Mouse (Mus musculus): ENCODE data around the gene Zfhx3. TPM values are rescaled to one million over a fixed set of nuclear protein-coding genes. Genes with fewer than 3 reads are reported as not detected.

Zfhx3 gene
- polyA plus RNA-seq, 1 experiment from 2014 or later: 13.9 TPM

- no peaks in the 10 kb centered on the region for H3K27me3 ChIP-seq
- 4% methylated on average over 21 of the region's 21 CpGs for WGBS
- no peaks in the 10 kb centered on the region for H3K36me3 ChIP-seq
- peak overlapping the region; percentile 66 for H3K9ac ChIP-seq
- H3K27ac ChIP-seq (replicated peaks): peak overlapping the region; percentile 92
- no peaks in the 10 kb centered on the region for H3K9me3 ChIP-seq (replicated peaks)
- peak overlapping the region; percentile 76 for H3K4me3 ChIP-seq (replicated peaks)
- peaks cover 71% of the 10 kb centered on the region for H3K4me1 ChIP-seq
- peak; percentile 32; the same call in 1 of the 2 replicates for ATAC-seq (ENCODE audit: insufficient number of reproducible peaks, low FRiP score, low TSS enrichment, low read depth)
- H3K4me2 ChIP-seq (replicated peaks): peak overlapping the region; percentile 91
Observed at GRCm38 (mm10) chr8:108714143-108714635, 771.7 kb downstream of the Zfhx3 start.

GRCm38 (mm10) chr8:108714636-108715415 lies 772.4 kb downstream of the Zfhx3 start:
- Histone ChIP-seq H3K27me3 (no peaks in the 10 kb centered on the region), H3K4me1 (peaks cover 65% of the 10 kb centered on the region), H3K9me3 (replicated peaks) (no peaks in the 10 kb centered on the region), H3K4me3 (replicated peaks) (peak overlapping the region; percentile 76), H3K9ac (peak overlapping the region; percentile 66), H3K36me3 (no peaks in the 10 kb centered on the region), H3K4me2 (replicated peaks) (peak overlapping the region; percentile 91), H3K27ac (replicated peaks) (peak overlapping the region; percentile 92)
- peak; percentile 83 for ATAC-seq (ENCODE audit: insufficient number of reproducible peaks, low FRiP score, low TSS enrichment, low read depth)
- WGBS: 0% methylated on average over 49 of the region's 84 CpGs

GRCm38 (mm10) chr8:108715416-108715948 lies 773.0 kb downstream of the Zfhx3 start:
- 15% methylated on average over 10 of the region's 11 CpGs for WGBS
- Histone ChIP-seq H3K9ac (peak overlapping the region; percentile 66), H3K36me3 (no peaks in the 10 kb centered on the region), H3K4me1 (peaks cover 69% of the 10 kb centered on the region), H3K9me3 (replicated peaks) (no peaks in the 10 kb centered on the region), H3K4me3 (replicated peaks) (peak overlapping the region; percentile 76), H3K4me2 (replicated peaks) (peak overlapping the region; percentile 91), H3K27ac (replicated peaks) (peak overlapping the region; percentile 92), H3K27me3 (no peaks in the 10 kb centered on the region)
- ATAC-seq (ENCODE audit: insufficient number of reproducible peaks, low FRiP score, low TSS enrichment, low read depth): no peak

- Histone ChIP-seq H3K9ac (no peak overlapping the region), H3K36me3 (no peaks in the 10 kb centered on the region), H3K4me3 (replicated peaks) (peak overlapping the region; percentile 76), H3K27me3 (no peaks in the 10 kb centered on the region), H3K27ac (replicated peaks) (peak overlapping the region; percentile 58; the same call in 1 of the 2 replicates), H3K9me3 (replicated peaks) (no peaks in the 10 kb centered on the region), H3K4me1 (peaks cover 73% of the 10 kb centered on the region), H3K4me2 (replicated peaks) (peak overlapping the region; percentile 91)
- no peak for ATAC-seq (ENCODE audit: insufficient number of reproducible peaks, low FRiP score, low TSS enrichment, low read depth)
- WGBS: 30% methylated on average over 7 of the region's 7 CpGs
Observed at GRCm38 (mm10) chr8:108716291-108716811, 773.9 kb downstream of the Zfhx3 start.

- no peak for ATAC-seq (ENCODE audit: insufficient number of reproducible peaks, low FRiP score, low TSS enrichment, low read depth)
- no peak overlapping the region for H3K27ac ChIP-seq (replicated peaks)
- H3K9me3 ChIP-seq (replicated peaks): no peaks in the 10 kb centered on the region
- H3K4me3 ChIP-seq (replicated peaks): no peak overlapping the region
- H3K36me3 ChIP-seq: no peaks in the 10 kb centered on the region
- peaks cover 70% of the 10 kb centered on the region for H3K4me1 ChIP-seq
- WGBS: 44% methylated on average over 8 of the region's 8 CpGs
- H3K27me3 ChIP-seq: no peaks in the 10 kb centered on the region
- no peak overlapping the region for H3K9ac ChIP-seq
- H3K4me2 ChIP-seq (replicated peaks): peak overlapping the region; percentile 91; the same call in 1 of the 2 replicates
Observed at GRCm38 (mm10) chr8:108717545-108717944, 775.1 kb downstream of the Zfhx3 start.

GRCm38 (mm10) chr8:108718031-108718430 lies 775.6 kb downstream of the Zfhx3 start:
- no peaks in the 10 kb centered on the region for H3K27me3 ChIP-seq
- ATAC-seq (ENCODE audit: insufficient number of reproducible peaks, low FRiP score, low TSS enrichment, low read depth): no peak
- H3K9me3 ChIP-seq (replicated peaks): no peaks in the 10 kb centered on the region
- peak overlapping the region; percentile 91 for H3K4me2 ChIP-seq (replicated peaks)
- no peaks in the 10 kb centered on the region for H3K36me3 ChIP-seq
- H3K9ac ChIP-seq: no peak overlapping the region
- H3K4me1 ChIP-seq: peaks cover 70% of the 10 kb centered on the region
- H3K4me3 ChIP-seq (replicated peaks): peak overlapping the region; percentile 14
- H3K27ac ChIP-seq (replicated peaks): no peak overlapping the region
- WGBS: 41% methylated on average over 6 of the region's 6 CpGs

- Histone ChIP-seq H3K4me2 (replicated peaks) (no peak overlapping the region), H3K9me3 (replicated peaks) (no peaks in the 10 kb centered on the region), H3K4me3 (replicated peaks) (no peak overlapping the region), H3K4me1 (peaks cover 70% of the 10 kb centered on the region), H3K27me3 (no peaks in the 10 kb centered on the region), H3K36me3 (no peaks in the 10 kb centered on the region), H3K27ac (replicated peaks) (no peak overlapping the region), H3K9ac (no peak overlapping the region)
- WGBS: 30% methylated on average over 4 of the region's 4 CpGs
- ATAC-seq (ENCODE audit: insufficient number of reproducible peaks, low FRiP score, low TSS enrichment, low read depth): no peak
Observed at GRCm38 (mm10) chr8:108720840-108721239, 778.4 kb downstream of the Zfhx3 start.

- ATAC-seq (ENCODE audit: insufficient number of reproducible peaks, low FRiP score, low TSS enrichment, low read depth): peak; percentile 58; the same call in 1 of the 2 replicates
- H3K4me3 ChIP-seq (replicated peaks): no peak overlapping the region
- no peak overlapping the region for H3K9ac ChIP-seq
- 23% methylated on average over 8 of the region's 8 CpGs for WGBS
- H3K9me3 ChIP-seq (replicated peaks): no peaks in the 10 kb centered on the region
- peaks cover 63% of the 10 kb centered on the region for H3K4me1 ChIP-seq
- H3K27ac ChIP-seq (replicated peaks): peak overlapping the region; percentile 65
- no peak overlapping the region for H3K4me2 ChIP-seq (replicated peaks)
- no peaks in the 10 kb centered on the region for H3K27me3 ChIP-seq
- no peaks in the 10 kb centered on the region for H3K36me3 ChIP-seq
Observed at GRCm38 (mm10) chr8:108722671-108723513, 780.4 kb downstream of the Zfhx3 start.

GRCm38 (mm10) chr8:108723636-108724035 lies 781.2 kb downstream of the Zfhx3 start:
- H3K27me3 ChIP-seq: no peaks in the 10 kb centered on the region
- WGBS: 60% methylated on average over 11 of the region's 11 CpGs
- H3K4me2 ChIP-seq (replicated peaks): no peak overlapping the region
- no peak for ATAC-seq (ENCODE audit: insufficient number of reproducible peaks, low FRiP score, low TSS enrichment, low read depth)
- H3K4me3 ChIP-seq (replicated peaks): no peak overlapping the region
- no peaks in the 10 kb centered on the region for H3K36me3 ChIP-seq
- H3K9me3 ChIP-seq (replicated peaks): no peaks in the 10 kb centered on the region
- peaks cover 56% of the 10 kb centered on the region for H3K4me1 ChIP-seq
- 0 out of 2 replicates have a peak overlapping the region, but pooled peaks have one; percentile 65 for H3K27ac ChIP-seq (replicated peaks)
- no peak overlapping the region for H3K9ac ChIP-seq

- H3K9ac ChIP-seq: no peak overlapping the region
- H3K27ac ChIP-seq (replicated peaks): no peak overlapping the region
- ATAC-seq (ENCODE audit: insufficient number of reproducible peaks, low FRiP score, low TSS enrichment, low read depth): no peak
- H3K4me3 ChIP-seq (replicated peaks): no peak overlapping the region
- no peaks in the 10 kb centered on the region for H3K36me3 ChIP-seq
- H3K9me3 ChIP-seq (replicated peaks): no peaks in the 10 kb centered on the region
- no peaks in the 10 kb centered on the region for H3K27me3 ChIP-seq
- peaks cover 61% of the 10 kb centered on the region for H3K4me1 ChIP-seq
- no peak overlapping the region for H3K4me2 ChIP-seq (replicated peaks)
- 52% methylated on average over 11 of the region's 11 CpGs for WGBS
Observed at GRCm38 (mm10) chr8:108724818-108725506, 782.5 kb downstream of the Zfhx3 start.
